Mouse (Mus musculus) C2C12 (cell line): Measurements from ENCODE around the gene 4930539E08Rik.

Experiments used
- CEBPB ChIP-seq: IDR thresholded peaks from one replicate; pipeline ENCODE4 v1.6.1; 2011; ENCODE audit warnings: low read depth, mild to moderate bottlenecking, control low read depth, moderate library complexity
- CTCF ChIP-seq: IDR thresholded peaks from one replicate; pipeline ENCODE4 v1.5.1; 2011; ENCODE audit not compliant: control insufficient read depth, insufficient read depth, insufficient read length
- MAX ChIP-seq: IDR thresholded peaks from one replicate; pipeline ENCODE4 v1.6.1; 2011; ENCODE audit warnings: mild to moderate bottlenecking, control low read depth

- no peak for TF ChIP-seq CEBPB
- no peak for TF ChIP-seq CTCF
- no peak for TF ChIP-seq MAX
These were observed 31.1 kb downstream of the 4930539E08Rik start for GRCm38 (mm10) chr17:28883941-28884516.
